Mouse (Mus musculus) lung, postnatal 25 days (tissue): Measurements from ENCODE around the gene Txnip.

Source experiments
- DNase-seq: peaks from one replicate; pipeline ENCODE4 v3.0.0; 2022; ENCODE audit warnings: low spot score

Gene Txnip

DNA sequence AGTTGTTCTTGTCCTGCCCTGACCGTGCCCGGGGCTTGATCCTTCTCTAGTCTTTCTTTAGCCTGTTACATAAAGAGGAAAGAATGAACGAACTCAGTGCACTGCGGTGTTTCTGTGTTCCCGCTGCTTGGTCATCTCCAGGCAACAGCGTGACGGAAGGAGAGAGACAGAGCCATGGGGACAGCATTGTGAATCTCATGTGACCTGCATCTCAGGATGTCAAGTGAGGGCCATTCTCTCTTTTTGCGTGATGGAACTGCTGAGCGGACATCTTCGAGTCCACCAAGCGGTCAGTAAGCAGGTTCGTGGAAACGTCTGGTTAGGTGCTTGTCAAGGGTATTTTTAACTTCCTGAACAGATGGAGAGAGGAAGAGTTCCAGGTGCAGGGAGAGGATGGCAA is 11.7 kb downstream of the Txnip start:
- DNase-seq: no peak

DNA sequence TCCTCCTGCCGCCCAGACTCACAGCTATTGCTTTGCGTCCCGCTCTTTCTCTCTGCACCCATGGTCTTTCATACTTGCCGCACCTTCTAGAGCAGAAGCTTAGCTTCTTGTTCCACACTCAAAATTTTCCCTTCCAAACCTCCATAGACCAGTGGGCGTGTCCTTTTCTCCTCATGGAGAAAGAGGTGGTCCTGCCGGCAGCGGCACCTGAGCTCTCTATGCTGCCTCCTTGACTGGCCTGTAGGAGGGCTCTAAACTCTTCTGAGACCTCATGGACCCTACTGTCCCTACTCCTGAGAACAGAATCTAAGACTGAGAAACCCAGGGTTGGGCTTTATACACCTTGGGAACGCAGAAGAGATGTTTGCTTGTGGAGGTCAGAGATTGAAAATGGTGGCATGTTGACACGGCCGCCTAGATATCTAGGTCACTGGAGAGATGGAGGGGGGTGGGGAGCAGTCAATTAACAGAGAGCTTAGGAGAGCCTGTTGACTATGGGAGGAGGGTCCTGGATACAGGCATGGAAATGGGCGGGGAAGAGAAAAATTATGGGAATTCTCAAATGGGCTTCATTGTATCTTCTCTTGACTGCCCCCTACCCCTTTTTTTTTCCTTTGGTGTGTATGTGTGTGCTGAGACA is 12.3 kb downstream of the Txnip start:
- no peak for DNase-seq

DNA sequence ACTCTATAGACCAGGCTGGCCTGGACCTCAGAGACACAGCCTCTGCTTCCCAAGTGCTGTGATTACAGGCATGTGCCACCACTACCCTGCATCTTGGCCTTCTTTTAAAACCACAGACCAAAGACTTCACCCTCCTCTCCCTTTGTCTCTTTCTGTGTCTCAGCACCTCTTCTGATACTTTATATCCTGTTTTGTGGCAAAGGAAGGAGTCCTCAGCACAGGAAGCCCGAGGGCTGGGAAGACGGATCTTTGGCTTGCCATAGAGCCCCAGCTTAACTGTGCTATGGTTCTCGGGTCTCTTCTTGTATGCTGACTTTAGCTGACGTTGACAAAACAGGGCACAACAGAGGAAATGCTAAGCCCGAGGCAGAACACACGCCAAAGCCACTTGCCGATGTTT is 12.9 kb downstream of the Txnip start:
- no peak for DNase-seq

DNA sequence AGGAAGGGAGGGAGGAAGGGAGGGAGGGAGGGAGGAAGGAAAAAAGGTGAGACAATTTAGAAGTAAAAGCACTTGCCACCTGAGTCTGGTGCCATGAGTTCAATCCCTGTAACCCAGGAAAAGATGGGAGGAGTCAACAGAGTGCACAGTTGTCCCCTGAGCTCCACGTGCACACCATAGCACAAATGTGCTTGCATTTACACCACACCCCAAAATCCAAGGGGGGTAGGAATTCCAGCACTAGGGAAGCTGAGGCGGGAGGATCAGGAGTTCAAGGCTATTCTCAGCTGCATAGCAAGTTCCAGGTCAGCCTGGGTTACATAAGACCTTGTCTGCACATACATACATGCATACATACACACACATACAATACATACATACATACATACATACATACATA is 13.6 kb downstream of the Txnip start:
- no peak for DNase-seq

DNA sequence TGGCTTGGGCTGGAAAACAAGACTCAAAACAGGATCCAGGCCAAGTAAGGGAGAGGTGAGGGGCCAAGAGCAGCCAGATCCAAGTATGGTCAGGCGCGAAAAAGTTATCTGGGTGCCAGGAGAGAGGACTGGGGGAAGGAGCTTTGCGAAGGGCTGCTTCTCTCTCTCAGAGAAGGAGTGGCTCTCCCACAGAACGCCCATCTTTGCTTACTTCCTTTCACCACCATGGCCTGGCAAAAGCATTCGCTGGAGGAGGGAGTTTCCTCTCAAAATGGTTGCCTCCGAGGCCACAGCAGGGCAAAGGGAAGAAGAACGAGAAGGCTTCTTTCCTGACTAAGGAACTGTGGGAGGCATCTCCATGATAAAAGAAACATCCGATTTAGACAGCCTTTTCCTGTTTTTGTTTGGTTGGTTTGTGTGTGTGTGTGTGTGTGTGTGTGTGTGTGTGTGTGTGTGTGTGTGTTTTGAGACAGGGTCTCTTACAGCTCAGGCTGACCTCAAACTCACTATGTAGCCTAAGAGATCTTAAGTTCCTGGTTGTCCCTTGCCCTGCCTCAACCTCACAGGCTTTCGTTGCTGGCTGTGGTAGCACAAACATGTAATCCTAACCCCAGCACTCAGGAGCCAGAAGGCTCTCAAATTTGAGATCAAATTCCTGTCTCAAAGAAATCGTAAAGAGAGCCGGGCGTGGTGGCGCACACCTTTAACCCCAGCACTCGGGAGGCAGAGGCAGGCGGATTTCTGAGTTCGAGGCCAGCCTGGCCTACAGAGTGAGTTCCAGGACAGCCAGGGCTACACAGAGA is 14.3 kb downstream of the Txnip start:
- peak; percentile 70 for DNase-seq

- DNase-seq: no peak
These were observed 16.1 kb downstream of the Txnip start for GRCm38 (mm10) chr3:96573611-96574511.

DNA sequence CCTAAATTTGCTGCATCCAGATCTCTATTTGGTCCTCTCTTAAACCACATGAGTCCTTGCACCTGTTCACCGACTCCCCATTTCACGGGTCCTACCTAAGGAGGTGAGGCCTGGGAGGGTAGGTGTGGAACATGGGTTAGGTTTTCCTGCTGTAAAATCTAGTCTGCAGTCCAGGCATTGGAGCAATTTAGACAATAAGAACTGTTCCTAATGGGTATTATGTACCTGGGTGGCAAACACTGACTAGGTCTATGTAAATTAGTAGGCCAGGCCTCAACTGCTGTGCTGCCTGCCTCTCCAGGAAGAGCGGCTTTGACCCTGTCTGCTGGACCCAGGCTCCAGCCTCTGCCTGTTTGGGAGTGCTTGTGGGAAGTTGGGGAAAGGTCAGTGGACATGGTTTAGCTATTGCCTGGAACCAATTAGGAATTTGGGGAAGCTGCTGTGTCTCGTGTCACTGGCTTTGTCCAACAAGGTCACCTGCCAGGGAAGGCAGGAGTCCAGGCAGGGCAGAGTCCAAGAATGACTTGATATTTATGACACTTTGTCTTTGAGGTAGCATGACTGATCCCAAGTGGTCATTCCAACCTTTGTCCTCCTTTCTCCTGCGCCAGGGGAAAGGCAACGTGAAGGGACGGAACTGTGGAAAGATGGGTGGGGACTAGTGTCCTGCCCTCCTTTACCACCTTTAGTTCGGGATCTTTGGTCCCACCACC is 17.7 kb downstream of the Txnip start:
- DNase-seq: no peak

DNA sequence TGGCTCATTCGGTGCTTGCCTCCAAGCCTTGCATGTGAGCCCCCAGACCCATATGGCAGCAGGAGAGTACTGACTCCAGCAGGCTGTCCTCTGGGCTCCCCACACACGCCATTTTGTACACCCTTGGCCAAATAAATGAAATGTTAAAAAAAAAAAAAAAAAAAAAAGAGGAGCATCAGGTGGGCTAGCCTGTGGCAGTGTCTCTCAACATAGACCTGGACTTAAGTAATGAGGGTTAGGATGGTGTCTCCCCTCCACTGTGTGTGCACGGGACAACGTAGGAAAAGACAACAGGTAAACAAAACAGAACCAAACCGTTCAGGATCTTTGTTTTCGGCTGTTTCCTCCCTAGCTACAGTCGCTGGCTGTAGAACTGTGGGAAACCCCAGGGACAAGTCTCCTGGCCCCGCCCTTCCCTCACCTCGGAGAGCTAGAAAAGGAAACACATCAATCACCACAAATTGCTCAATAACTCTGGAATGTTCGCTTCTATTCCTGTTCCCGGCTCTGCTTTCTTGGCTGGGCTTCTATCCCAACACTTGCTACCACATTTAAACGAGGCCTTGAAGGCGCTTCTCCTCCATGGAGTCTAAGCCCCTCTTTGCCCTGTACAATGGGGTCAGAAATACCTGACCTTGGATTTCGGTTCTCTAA is 18.4 kb downstream of the Txnip start:
- DNase-seq: peak; percentile 94

- DNase-seq: peak; percentile 97
These were observed 19.2 kb downstream of the Txnip start, which contains the start of gene Gm16253 for GRCm38 (mm10) chr3:96576690-96577541. Gm16253 (plus strand) TSS chr3:96576984.

GRCm38 (mm10) chr3:96577566-96577965 is 19.8 kb downstream of the Txnip start:
- no peak for DNase-seq

- DNase-seq: no peak
These were observed 20.9 kb downstream of the Txnip start for GRCm38 (mm10) chr3:96578561-96579238.

- no peak for DNase-seq
These were observed 21.5 kb downstream of the Txnip start for GRCm38 (mm10) chr3:96579239-96579750.

GRCm38 (mm10) chr3:96579885-96580454 is 22.2 kb downstream of the Txnip start:
- peak; percentile 93 for DNase-seq

- no peak for DNase-seq
These were observed 23.4 kb downstream of the Txnip start for GRCm38 (mm10) chr3:96581141-96581540.

DNA sequence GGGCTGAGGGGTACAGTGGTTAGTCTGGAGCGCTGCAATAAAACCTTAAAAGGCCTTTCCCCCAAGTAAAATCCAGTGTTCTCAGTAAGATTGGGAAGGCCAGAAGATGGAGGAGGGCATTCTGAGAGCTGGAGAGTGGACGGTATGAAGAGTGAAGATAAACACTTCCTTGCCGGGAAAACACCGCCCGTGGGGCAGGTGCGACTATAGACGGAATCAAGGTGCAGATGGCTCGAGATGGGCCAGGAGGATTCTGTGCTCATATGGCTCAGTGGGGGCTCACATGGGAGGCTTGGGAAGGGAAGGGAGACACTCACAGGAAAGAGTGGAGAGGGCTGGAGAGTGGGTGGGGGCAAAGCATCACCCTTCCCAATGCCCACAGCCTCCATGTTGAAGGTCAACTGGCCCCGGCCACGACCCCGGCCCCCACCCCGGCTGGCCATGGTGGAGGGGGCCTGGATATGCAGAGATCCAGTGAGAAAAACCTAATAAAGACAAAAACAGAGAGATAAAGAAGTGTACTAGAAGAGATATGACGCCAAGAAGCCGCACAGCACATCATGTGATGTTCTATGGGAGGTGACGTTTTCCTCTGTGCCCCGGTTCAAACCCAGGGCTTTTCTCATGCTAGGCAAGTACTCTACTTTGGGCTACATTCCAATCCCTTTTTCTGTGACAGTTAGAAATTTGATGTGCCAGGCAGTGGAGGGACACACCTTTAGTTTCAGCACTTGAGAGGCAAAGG is 24.2 kb downstream of the Txnip start:
- no peak for DNase-seq

GRCm38 (mm10) chr3:96583386-96583785 is 25.6 kb downstream of the Txnip start:
- no peak for DNase-seq

GRCm38 (mm10) chr3:96590657-96591056 is 32.9 kb downstream of the Txnip start:
- DNase-seq: no peak

DNA sequence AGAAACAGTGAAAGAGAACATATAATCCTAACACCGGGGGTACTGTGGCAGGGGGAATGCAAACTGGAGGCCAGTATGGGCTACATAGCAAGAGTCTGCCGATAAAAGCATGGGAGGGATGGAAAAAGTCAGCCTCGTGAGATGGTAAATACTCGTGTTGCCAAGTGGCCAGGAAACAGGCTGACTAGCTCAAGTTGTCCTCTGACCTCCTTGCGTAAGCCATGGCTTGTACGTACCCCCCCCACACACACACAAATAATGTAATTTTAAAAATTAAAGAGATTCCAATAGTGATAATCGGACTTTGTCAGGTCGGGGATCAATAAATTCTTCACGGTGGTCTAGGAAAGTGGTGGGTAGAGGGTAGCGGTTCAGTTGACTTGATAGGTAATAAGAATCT is 35.6 kb downstream of the Txnip start:
- DNase-seq: peak; percentile 65
